In genomic region chr2:127916804-127917410, GRCm38 (mm10) we compare ENCODE assay signal across 20 mouse cellular contexts.
DNase-seq lines count a peak whose midpoint lies in the region; ATAC-seq lines count a peak whose summit lies in the region.
"Had no signal": no experiment of that assay in that cellular context is flagged by ENCODE, and none has a peak within 500 bp of the region (broad histone marks: within the 10 kb centered on the region; RNA-seq: fewer than 3 reads in every experiment).

No protein-coding gene starts in this region.

- H3K4me2 ChIP-seq in hindbrain, embryonic 14.5 days (replicated peaks) = no peak overlapping the region
- H3K4me2 ChIP-seq: heart, embryonic 12.5 days; midbrain, embryonic 15.5 days; neural tube, embryonic 12.5 days had no signal

- H3K27me3 ChIP-seq in splenic B cell, adult 2 months (ENCODE audit: control insufficient read depth, insufficient read depth, low read length, poor library complexity, severe bottlenecking) = no peaks in the 10 kb centered on the region
- no peaks in the 10 kb centered on the region for H3K27me3 ChIP-seq in hindbrain, embryonic 14.5 days (ENCODE audit: control insufficient read depth, insufficient read depth, low read length)
- H3K27me3 ChIP-seq: heart, embryonic 12.5 days; midbrain, embryonic 15.5 days; neural tube, embryonic 12.5 days had no signal

- peak; percentile 74 for ATAC-seq in CD4-positive, CD25-positive, alpha-beta regulatory T cell, adult 4 months
- ATAC-seq in common myeloid progenitor, adult 5-6 weeks (replicated peaks; ENCODE audit: low read depth, poor library complexity, severe bottlenecking) = peak; percentile 76
- ATAC-seq in hindbrain, embryonic 14.5 days (ENCODE audit: low FRiP score) = no peak
- ATAC-seq: intestine, postnatal 0 days; midbrain, embryonic 15.5 days had no signal

- no peaks in the 10 kb centered on the region for H3K9me3 ChIP-seq in hindbrain, embryonic 14.5 days (ENCODE audit: control insufficient read depth, low read length)
- H3K9me3 ChIP-seq: embryonic facial prominence, embryonic 10.5 days; heart, embryonic 12.5 days; limb, embryonic 10.5 days; midbrain, embryonic 15.5 days; neural tube, embryonic 12.5 days had no signal

- no peak overlapping the region for H3K4me3 ChIP-seq in hindbrain, embryonic 14.5 days (replicated peaks; ENCODE audit: low read length)
- H3K4me3 ChIP-seq: embryonic facial prominence, embryonic 10.5 days; heart, embryonic 12.5 days; limb, embryonic 10.5 days; midbrain, embryonic 15.5 days; neural tube, embryonic 12.5 days had no signal

- H3K27ac ChIP-seq in hindbrain, embryonic 14.5 days = no peak overlapping the region
- H3K27ac ChIP-seq: embryonic facial prominence, embryonic 10.5 days; limb, embryonic 10.5 days; liver, embryonic 14.5 days; midbrain, embryonic 15.5 days; neural tube, embryonic 12.5 days had no signal

- H3K9ac ChIP-seq in hindbrain, embryonic 14.5 days = no peak overlapping the region
- H3K9ac ChIP-seq: heart, embryonic 12.5 days; liver, embryonic 14.5 days; midbrain, embryonic 15.5 days; neural tube, embryonic 12.5 days had no signal

- WGBS in hindbrain, embryonic 14.5 days = 65% methylated on average over 7 of the region's 7 CpGs

- H3K4me1 ChIP-seq in hindbrain, embryonic 14.5 days (replicated peaks; ENCODE audit: control insufficient read depth, insufficient read depth, low read length) = no peaks in the 10 kb centered on the region
- H3K4me1 ChIP-seq: midbrain, embryonic 15.5 days; neural tube, embryonic 12.5 days had no signal

- no peaks in the 10 kb centered on the region for H3K36me3 ChIP-seq in splenic B cell, adult 2 months (ENCODE audit: control insufficient read depth, insufficient read depth, low read length, poor library complexity, severe bottlenecking)
- no peaks in the 10 kb centered on the region for H3K36me3 ChIP-seq in hindbrain, embryonic 14.5 days (replicated peaks; ENCODE audit: control insufficient read depth, insufficient read depth)
- H3K36me3 ChIP-seq: embryonic facial prominence, embryonic 10.5 days; heart, embryonic 12.5 days; limb, embryonic 10.5 days; midbrain, embryonic 15.5 days; neural tube, embryonic 12.5 days had no signal

- DNase-seq in 3T3-L1 (ENCODE audit: low read depth, low spot score) = peak; percentile 29
- peak; percentile 39 for DNase-seq in splenic B cell, adult 2 months (ENCODE audit: low read depth, low spot score)
- no peak for DNase-seq in liver
- DNase-seq in adipocyte (ENCODE audit: low spot score) = no peak
- DNase-seq in frontal cortex, adult 2 months (ENCODE audit: extremely low spot score in 1 of 2, low spot score in 1 of 2) = no peak
- no peak for DNase-seq in hindbrain, embryonic 14.5 days (ENCODE audit: low spot score)
- DNase-seq: cerebellum, postnatal 10 days; gastrocnemius, postnatal 36 days; kidney, postnatal 14 days; lung, postnatal 10 days; right cerebral cortex, adult 18-20 months had no signal

Comparison
In these comparisons a context has a peak if more than half of its experiments do, and no peak if none do; other contexts are left out.
1. DNase-seq: peak in 3T3-L1 (single experiment) and splenic B cell, adult 2 months (single experiment); none in liver (single experiment), adipocyte (single experiment), frontal cortex, adult 2 months (0 of 2) and hindbrain, embryonic 14.5 days (single experiment).